Mouse (Mus musculus) layer of hippocampus, adult 18-20 months (tissue): ENCODE results near the gene D10Wsu102e. TPM values are rescaled to one million over a fixed set of nuclear protein-coding genes. Genes with fewer than 3 reads are reported as not detected.

Experiments used
- DNase-seq, 2 experiments: peaks; one replicate each; pipeline ENCODE4 v3.0.0; 2022; ENCODE audit warnings: low spot score in 2 of 2
- long read RNA-seq: library from polyadenylated mRNA; stranded (forward); transcript quantifications from one replicate; pipeline ENCODE4 v2.0.0, GENCODE M21; 2021
- total RNA-seq, 2 experiments: library from RNA; stranded (reverse); gene quantifications; 2 replicates each; pipeline ENCODE4 v1.2.3; 2021

The D10Wsu102e gene
- total RNA-seq, result 1 to 10 TPM; 2.8 to 3.0 TPM
- long read RNA-seq, full-length matches to known transcripts, result 19 of 23 reads
- long read RNA-seq, partial matches to known transcripts, result 0 of 23 reads
- long read RNA-seq, other reads (novel, unspliced or antisense), result 4 of 23 reads

GRCm38 (mm10) chr10:83359956-83360355 lies at the start of gene D10Wsu102e:
TSS of gene D10Wsu102e (plus strand) at chr10:83360221.
- peak; percentile 93 to 99 for DNase-seq

- peak in 1 of 2 experiments; percentile 52 for DNase-seq
These were observed 49.7 kb upstream of the D10Wsu102e start for GRCm38 (mm10) chr10:83310356-83310755.

GRCm38 (mm10) chr10:83313033-83313432 lies 47.0 kb upstream of the D10Wsu102e start:
- DNase-seq, result no peak

DNA sequence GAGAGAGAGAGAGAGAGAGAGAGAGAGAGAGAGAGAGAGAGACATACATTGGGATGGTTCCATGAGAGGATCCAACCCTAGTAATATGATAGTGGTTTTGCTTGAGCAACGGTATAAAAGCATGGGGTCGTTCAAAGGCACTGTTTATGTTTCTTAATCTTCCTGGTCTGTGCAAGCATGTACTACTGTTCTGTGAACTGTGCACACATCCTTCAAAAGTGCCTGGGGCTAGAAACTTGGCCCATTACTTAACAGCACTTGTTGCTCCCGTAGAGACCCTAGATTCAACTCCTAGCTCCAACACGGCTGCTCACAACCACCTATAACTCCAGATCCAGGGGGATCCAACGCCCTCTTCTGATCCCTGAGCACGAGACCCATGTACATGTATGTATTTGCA lies 39.6 kb upstream of the D10Wsu102e start:
- DNase-seq, result no peak

DNA sequence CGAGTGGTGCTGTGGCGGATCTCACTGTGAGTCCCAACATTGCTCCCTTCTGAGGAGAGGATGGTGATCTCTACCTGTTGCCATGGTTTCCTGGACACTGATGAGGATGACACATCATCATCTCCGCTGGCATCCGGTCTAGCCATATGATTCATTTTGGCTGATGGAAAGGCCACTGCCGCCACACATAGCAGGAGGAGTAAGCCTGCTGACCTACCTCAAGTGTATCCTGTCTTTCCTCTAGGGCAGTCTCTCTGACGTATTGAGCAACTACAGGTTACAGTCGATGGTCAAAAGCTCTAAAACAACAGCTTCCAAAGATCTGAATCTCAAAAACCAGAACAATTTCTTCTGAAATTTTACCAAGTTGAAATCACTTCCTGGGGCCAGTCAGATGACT lies 39.2 kb upstream of the D10Wsu102e start:
- peak in 1 of 2 experiments; percentile 63 for DNase-seq

GRCm38 (mm10) chr10:83321528-83321927 lies 38.5 kb upstream of the D10Wsu102e start:
- no peak for DNase-seq

GRCm38 (mm10) chr10:83322551-83323100 lies 37.4 kb upstream of the D10Wsu102e start:
- DNase-seq, result no peak

GRCm38 (mm10) chr10:83324871-83325270 lies 35.1 kb upstream of the D10Wsu102e start:
- no peak for DNase-seq

DNA sequence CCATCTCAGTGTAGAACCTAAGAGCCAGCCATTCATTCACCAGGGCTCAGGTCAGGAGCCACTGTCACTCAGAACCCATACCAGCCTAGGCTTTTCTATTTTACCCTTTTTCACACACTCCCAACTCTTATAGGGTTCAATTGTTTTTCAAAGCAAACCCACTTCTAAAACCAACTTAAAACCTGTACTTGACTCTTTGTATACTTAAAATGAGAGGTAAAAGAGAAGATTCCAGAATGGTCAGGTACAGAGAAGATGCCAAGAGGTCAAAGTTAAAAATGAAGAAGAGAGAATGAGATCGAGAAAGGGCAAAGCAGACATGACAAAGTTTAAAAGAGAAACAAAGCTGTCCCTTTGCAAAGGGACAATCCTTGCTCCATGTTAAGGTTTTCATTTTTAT lies 34.1 kb upstream of the D10Wsu102e start:
- no peak for DNase-seq

- DNase-seq, result no peak
These were observed 33.3 kb upstream of the D10Wsu102e start for GRCm38 (mm10) chr10:83326648-83327285.

DNA sequence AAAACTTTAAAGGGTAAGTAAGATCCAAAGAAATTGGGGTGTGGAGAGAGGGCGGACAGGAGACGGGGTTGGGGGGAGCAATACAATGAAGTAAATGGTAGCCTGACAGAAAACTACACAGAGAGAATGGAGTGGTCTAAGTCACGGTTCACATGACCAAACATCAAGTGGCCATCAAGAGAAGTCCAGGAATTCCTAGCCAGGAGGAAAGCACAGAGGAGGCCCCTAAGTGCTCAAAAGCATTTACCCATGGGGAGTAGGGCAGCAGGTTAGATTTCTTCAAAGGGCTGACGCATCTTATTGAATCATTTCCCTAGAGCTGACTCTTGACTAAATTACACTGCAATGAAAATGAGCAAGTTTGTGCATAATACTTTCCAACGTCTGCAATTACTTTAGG lies 31.2 kb upstream of the D10Wsu102e start:
- no peak for DNase-seq

DNA sequence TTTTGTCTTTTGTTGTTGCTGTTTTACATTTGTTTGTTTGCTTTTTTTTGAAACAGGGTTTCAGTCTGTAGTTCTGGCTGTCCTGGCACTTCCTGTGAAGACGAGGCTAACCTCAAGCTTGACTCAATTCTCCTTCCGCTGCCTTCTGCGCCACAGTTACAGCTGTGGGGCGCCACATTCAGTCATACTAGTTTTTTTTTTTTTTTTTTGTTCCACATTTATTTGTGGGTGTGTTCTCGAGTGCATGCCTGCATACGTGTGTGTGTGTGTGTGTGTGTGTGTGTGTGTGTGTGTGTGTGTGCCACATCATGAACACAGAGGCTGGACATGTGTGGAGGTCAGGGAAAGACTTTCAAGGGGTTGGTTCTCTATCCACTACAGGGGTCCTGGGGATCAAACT lies 29.7 kb upstream of the D10Wsu102e start:
- no peak for DNase-seq

GRCm38 (mm10) chr10:83331811-83332210 lies 28.2 kb upstream of the D10Wsu102e start:
- no peak for DNase-seq

- no peak for DNase-seq
These were observed 27.4 kb upstream of the D10Wsu102e start for GRCm38 (mm10) chr10:83332581-83332980.

GRCm38 (mm10) chr10:83336336-83336735 lies 23.7 kb upstream of the D10Wsu102e start:
- DNase-seq, result no peak

- DNase-seq, result peak; percentile 60 to 61
These were observed 22.7 kb upstream of the D10Wsu102e start, which contains the start of gene Slc41a2 for GRCm38 (mm10) chr10:83337159-83337951. TSS of gene Slc41a2 (minus strand) at chr10:83337882.

- no peak for DNase-seq
These were observed 21.9 kb upstream of the D10Wsu102e start for GRCm38 (mm10) chr10:83337971-83338598.

DNA sequence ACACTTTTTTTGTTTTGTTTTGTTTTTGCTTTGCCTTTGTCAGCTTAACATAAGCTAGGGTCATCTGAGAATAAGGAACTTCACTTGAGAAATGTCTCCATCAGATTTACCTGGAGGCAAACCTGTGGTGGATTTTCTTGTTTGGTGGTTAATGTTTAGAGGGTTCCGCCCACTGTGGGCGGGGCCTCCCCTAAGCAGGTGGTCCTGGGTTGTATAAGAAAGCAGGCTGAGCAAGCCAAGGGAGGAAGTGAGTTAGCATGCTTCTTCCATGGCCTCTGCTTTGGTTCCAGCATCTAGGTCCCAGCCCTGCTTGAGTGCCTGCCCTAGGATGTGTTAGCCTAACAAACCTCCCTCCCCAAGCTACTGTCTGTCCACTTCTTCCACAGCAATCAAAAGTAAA lies 18.8 kb upstream of the D10Wsu102e start:
- no peak for DNase-seq

GRCm38 (mm10) chr10:83343171-83343570 lies 16.9 kb upstream of the D10Wsu102e start:
- DNase-seq, result peak; percentile 52 to 79

- no peak for DNase-seq
These were observed 16.0 kb upstream of the D10Wsu102e start for GRCm38 (mm10) chr10:83343828-83344685.
